Mouse (Mus musculus): ENCODE data around the gene Vmn1r2.
"Not testable (repeated sequence)": the region's sequence is repeated elsewhere in the genome, so short reads cannot be mapped to it uniquely, and the experiment has no call there.

The Vmn1r2 gene

GRCm38 (mm10) chr4:3167020-3167419 lies at the start of gene Vmn1r2:
Gene Vmn1r2 (plus strand): TSS chr4:3167320.
- not testable (repeated sequence) for DNase-seq

- DNase-seq = not testable (repeated sequence)
Measured at GRCm38 (mm10) chr4:3147926-3148325, 19.2 kb upstream of the Vmn1r2 start.

GRCm38 (mm10) chr4:3153320-3153719 lies 13.8 kb upstream of the Vmn1r2 start:
- not testable (repeated sequence) for DNase-seq

- not testable (repeated sequence) for DNase-seq
Measured at GRCm38 (mm10) chr4:3164429-3164828, 2.7 kb upstream of the Vmn1r2 start.

GRCm38 (mm10) chr4:3165046-3165445 lies 2.1 kb upstream of the Vmn1r2 start:
- no peak for DNase-seq

- DNase-seq = not testable (repeated sequence)
Measured at GRCm38 (mm10) chr4:3174586-3174985, 7.5 kb downstream of the Vmn1r2 start.

GRCm38 (mm10) chr4:3175756-3176155 lies 8.6 kb downstream of the Vmn1r2 start:
- not testable (repeated sequence) for DNase-seq

- not testable (repeated sequence) for DNase-seq
Measured at GRCm38 (mm10) chr4:3176195-3176594, 9.1 kb downstream of the Vmn1r2 start.

- DNase-seq = not testable (repeated sequence)
Measured at GRCm38 (mm10) chr4:3176746-3177490, 9.8 kb downstream of the Vmn1r2 start.

- DNase-seq = not testable (repeated sequence)
Measured at GRCm38 (mm10) chr4:3185258-3185657, 18.1 kb downstream of the Vmn1r2 start, which contains the start of gene Vmn1r3. Gene Vmn1r3 (minus strand): TSS chr4:3185358.

GRCm38 (mm10) chr4:3209643-3210217 lies 42.6 kb downstream of the Vmn1r2 start:
- not testable (repeated sequence) for DNase-seq

GRCm38 (mm10) chr4:3213349-3213748 lies 46.2 kb downstream of the Vmn1r2 start:
- DNase-seq = not testable (repeated sequence)

GRCm38 (mm10) chr4:3216382-3216781 lies 49.3 kb downstream of the Vmn1r2 start:
- not testable (repeated sequence) for DNase-seq
